Mouse (Mus musculus): ENCODE results near the gene Speer3. TPM values are rescaled to one million over a fixed set of nuclear protein-coding genes. Genes with fewer than 3 reads are reported as not detected.
"Not testable (repeated sequence)": the region's sequence is repeated elsewhere in the genome, so short reads cannot be mapped to it uniquely, and the experiment has no call there.

Speer3 gene
- not detected in 2 replicates for total RNA-seq (2015)
- total RNA-seq (2017) = not detected in 2 replicates

GRCm38 (mm10) chr5:13791319-13791718 lies at the start of gene Speer3:
Gene Speer3, plus strand, starts transcription at chr5:13791619.
- no peak for ATAC-seq (replicated peaks; ENCODE audit: poor library complexity)

DNA sequence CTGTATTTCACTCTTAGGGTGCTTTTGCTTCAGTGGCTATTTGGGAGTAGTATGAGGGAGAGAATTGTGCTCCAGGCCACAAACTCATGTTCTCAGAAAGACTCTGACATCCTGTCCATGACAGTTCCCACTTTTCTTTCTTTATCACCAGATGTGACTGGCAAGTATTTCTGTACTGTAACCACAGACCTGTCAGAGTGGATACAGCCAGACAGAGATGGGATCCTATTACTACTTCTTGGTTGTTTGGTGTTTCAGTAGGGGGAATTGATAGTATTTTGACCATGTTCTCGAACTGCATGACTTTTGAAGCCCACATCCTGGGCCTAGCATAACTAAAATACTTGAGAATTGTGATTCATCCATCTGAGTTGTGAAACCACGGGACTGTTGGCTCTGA lies 19.1 kb downstream of the Speer3 start:
- ATAC-seq (replicated peaks; ENCODE audit: poor library complexity) = not testable (repeated sequence)

GRCm38 (mm10) chr5:13825108-13825507 lies 33.7 kb downstream of the Speer3 start:
- ATAC-seq (replicated peaks; ENCODE audit: poor library complexity) = no peak

- no peak for ATAC-seq (replicated peaks; ENCODE audit: poor library complexity)
Measured at GRCm38 (mm10) chr5:13826708-13827107, 35.3 kb downstream of the Speer3 start.

DNA sequence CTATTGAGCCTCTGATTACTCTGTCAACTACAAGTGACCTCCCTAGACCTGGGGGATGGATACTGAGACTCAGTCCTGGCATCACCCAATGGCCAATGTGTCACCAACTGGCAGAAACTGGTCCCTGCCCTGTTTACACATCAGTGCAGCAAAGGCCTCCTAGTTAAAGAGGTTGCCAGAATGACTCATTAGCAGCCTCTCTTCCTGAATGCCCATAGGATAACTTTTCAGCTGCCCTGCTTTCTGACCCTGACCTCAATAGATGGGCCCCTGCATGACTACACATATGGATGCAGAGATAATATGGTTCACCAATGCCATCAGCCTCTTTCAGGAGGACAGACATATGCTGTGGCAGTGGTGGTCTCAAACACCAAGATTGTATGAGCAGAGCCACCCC lies 52.9 kb downstream of the Speer3 start:
- ATAC-seq (replicated peaks; ENCODE audit: poor library complexity) = no peak

Other genes starting within 250 kb of the Speer3 start
- gene Sema3e, start 233.7 kb downstream of the Speer3 start, total RNA-seq (2015) = not detected in 2 replicates
- gene Sema3e, start 233.7 kb downstream of the Speer3 start, total RNA-seq (2017) = not detected in 2 replicates

Data from megakaryocyte progenitor cell, adult 5-6 weeks (primary cell).